Mouse (Mus musculus) CD4-positive, CD25-positive, alpha-beta regulatory T cell, adult 2 months (primary cell): ENCODE measurements around the gene 4833427G06Rik.

ENCODE experiments used
- DNase-seq: peaks from one replicate; pipeline ENCODE4 v3.0.0-alpha.2; 2012; ENCODE audit warnings: low read depth, low spot score

The 4833427G06Rik gene

DNA sequence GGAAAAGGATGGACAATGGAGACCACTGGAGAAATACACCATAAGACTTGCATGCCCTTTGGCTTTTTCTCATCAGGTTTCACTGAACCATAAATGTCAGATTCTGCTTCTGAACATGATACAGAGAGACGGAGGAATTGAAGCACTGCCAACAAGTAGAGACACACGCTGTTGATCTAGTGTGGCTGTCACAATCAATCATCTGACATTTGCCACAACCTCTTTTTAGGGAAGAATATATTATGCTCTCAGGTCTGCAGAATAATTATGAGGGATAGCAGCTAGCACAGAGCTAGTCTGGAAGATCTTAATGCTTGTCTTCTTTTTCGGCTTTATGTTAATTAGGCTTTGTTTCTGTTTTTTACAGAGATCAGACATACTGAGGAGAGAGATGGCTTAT lies 33.7 kb downstream of the 4833427G06Rik start:
- no peak for DNase-seq

DNA sequence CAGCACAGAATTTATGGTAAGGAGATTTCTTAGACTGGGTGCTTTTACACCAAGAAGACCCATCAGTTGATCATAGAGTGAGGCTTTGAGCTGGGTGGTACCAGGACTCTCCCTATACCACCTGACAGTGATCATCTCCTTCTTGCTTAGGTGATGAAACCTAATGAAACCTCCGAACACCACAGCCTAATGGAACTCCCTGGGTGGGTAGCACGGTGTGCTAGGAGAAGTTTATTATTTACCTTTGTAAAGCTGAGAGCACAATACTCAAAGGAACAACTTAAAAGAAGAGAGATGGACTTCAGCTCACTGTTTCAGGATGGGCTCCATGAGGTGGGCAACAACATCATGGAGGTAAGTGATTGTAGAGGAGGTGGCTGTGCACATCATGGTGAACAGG lies 41.3 kb downstream of the 4833427G06Rik start, which contains the start of gene Btg4:
Btg4 (plus strand) TSS at position 301 of the 400 bp plus-strand sequence.
- DNase-seq = no peak

DNA sequence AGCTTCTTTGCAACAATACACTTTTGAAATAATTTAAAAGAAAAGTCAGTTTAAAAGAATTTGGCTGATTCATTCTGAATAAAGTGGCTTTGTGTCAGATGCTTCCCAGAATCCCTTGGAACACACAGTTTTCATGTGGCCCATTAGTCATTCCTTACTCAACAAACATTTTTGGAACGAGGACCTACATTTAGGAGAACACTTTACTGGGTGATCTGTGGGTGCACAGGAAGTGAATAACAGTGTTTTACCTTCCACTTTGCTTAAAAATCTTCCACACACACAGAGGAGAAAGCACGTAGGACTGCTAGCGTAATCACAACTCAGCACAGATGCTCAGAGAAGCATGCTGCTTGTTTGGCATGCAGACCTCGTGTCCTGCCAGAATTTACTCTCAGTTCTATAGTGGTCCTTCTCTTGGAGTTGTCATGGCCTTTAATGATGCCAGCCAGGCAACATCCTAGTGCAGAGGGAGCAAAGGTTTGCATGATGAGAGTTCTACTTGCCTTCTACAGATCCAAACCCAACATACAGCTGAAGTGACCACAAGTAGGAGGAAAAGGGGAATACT lies 42.8 kb downstream of the 4833427G06Rik start:
- DNase-seq = no peak

DNA sequence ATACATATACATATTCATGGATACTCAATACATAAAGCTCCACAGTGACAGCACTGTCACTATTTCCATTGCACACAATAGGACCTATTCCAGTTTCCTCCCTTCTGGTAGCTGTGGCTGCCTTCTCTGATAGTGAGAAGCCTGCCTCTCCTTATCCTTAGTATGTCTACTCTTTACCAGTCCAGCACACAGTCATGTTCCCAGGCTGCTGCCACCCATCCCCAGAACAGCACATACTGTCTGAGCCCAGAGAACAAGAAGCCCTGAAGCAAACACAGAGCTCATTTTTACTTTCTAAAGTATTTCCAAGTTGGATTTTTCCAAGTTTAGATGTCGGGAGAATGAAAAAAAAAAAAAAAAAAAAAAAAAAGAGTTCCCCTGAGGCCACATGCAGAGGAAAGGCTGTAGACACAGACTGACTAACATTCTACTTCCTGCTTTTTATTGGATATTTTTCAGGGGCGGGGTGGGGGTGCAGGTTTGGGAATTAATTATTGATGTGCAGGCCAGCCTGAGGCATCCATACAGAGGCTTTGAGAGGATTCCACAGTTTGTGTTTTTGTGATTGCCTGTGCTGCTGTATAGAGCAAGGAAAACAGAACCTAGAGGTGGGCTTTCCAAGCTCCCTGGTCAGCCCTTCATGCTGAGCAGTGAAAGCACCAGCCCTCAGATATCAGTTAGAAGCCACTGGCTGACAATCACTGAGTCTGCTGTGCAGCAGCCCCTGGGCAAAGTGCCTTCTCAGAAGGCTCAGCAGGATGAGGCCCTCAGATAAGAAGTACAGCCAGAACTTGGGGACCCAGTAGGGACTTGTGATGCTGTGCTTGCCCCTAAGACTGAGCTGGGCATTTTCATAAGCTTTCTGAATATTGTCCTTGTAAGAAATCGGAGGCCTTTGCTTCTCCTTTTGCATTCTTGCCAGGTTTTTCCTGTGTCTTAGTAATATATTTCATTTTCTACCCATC lies 45.2 kb downstream of the 4833427G06Rik start:
- no peak for DNase-seq

DNA sequence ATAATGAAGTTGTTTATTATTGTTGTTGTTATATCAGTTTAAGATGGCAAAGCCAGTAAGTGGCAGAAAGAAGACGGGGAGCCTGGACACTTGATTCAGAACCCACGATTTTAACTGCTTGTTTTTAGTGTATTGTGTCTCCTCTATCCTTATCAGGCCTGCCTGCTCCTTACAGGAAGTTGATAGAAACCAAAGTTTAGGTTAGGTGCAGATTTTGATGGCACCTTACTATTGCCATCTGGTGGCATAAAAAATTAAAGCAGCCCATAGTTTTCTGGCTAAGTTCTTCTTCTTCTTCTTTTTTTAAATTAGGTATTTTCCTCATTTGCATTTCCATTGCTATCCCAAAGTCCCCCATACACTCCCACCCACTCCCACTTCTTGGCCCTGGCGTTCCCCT lies 49.7 kb downstream of the 4833427G06Rik start:
- DNase-seq = peak; percentile 69

DNA sequence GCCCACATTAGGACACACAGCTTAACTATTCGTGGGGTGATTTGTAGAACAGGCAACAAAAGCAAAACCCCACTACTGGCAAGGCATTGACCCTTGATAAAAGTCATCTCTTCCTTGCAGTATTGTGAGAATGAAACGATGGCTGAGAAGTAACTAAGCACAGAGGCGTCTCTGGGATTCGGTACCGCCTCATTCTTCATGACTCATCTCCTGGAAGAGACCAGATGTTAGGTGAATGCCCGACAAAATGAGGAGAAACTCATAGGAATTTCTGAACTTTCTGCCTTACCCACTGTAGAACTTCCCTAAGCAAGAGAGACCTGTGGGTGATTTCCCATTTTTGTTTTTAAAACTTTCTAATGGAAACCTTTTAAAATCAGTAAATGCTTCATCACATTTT lies 59.7 kb downstream of the 4833427G06Rik start:
- no peak for DNase-seq

DNA sequence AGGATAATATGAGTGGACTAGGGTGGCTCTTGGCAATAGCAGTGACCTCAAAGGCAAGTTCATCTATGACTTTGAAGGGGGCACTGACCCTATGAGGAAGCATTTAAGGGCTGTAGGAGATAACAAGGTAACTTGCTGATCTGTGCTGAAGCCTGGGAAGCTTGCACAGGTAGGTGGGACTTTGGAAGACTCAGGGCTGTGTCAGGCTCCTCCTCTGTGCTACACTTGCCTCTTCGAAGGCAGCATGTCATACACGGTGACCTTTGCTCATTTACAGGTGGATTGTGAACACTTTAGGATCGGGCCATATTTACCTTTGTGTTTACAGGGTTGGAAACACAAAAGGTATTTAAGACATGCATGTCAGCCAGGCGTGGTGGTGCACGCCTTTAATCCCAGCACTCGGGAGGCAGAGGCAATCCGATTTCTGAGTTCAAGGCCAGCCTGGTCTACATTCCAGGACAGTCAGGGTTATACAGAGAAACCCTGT lies 60.3 kb downstream of the 4833427G06Rik start:
- no peak for DNase-seq

DNA sequence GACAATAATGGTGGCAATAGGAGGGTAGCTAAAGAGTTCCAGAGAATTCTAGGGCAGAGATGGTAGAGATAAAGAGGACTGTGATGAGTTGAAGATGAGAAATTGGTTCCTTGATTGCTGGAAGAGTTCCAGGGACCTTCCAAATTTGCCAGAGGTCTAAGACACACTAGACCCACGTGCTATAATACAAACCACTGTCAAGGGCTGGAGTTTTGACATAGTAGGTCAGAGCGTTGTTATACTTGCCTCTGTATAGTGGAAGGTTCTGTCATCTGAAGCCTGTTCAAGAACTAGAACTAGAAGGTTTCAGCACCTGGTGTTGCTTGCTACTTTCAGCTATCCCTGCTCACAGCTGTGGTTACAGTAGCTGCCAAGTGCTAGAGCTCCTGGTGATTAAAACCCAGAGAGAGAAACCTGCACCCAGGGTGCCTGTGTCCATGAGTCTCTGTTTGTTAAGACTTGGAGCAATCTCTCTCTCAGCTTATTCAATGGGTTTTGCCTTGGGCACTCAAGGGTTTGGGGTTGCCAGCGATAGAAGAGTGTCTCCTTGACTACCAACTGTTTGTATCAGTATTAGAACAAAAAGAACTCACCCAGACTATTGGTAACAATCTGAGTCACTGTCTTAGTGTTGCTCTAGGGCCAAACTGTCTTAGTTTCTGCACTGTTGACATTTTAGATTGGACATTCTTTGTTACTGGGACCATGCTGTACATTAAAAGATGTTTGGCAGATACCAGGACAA lies 68.9 kb downstream of the 4833427G06Rik start:
- DNase-seq = peak; percentile 51

DNA sequence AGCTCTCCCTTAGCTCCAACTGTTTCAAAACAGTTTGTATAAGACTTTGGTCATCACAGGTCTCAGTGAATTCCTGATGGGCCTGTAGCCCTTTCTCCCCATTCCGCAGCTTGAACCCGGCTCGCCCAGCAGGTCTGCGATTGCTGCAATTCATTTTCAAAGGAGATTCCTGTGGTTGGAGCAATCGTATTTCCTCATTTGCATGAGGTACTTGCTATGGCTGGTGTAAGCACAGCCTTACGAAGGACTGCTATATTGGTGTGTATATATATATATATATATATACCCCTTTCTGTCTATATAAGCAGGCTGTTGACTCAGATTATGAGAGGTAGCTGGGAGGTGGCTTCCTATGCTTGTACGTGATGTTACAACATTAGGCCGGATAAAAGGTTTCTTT lies 69.6 kb downstream of the 4833427G06Rik start:
- DNase-seq = no peak

DNA sequence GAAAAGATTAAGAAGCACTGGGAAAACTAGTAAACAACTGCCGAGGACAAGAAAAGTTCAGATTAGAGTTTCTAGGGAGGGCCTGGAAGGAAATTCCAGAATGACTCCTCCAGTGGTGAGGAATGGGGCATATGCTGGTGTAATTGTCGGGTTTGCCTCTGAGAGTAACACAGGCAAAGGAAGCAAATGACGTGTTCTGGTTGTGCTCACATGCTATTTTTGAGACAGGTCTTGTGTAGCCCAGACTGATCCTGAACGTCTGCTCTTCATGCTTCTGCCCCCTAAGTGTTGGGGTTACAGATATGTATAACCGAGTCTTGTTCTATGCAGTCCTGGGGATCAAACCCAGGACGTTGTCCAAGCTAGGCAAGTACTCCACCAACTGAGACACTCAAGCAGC lies 70.3 kb downstream of the 4833427G06Rik start:
- DNase-seq = no peak
